Mouse (Mus musculus): Measurements from ENCODE around the gene Sp1. TPM values are rescaled to one million over a fixed set of nuclear protein-coding genes. Genes with fewer than 3 reads are reported as not detected.

The Sp1 gene
- polyA plus RNA-seq, 1 experiment from 2014 or later, result 4.7 TPM

GRCm38 (mm10) chr15:102449366-102449765 lies 43.4 kb downstream of the Sp1 start:
- Histone ChIP-seq H3K27me3 (ENCODE audit: control insufficient read depth, insufficient read depth, low read length) (no peaks in the 10 kb centered on the region), H3K9me3 (ENCODE audit: control insufficient read depth, low read length) (no peaks in the 10 kb centered on the region), H3K4me1 (replicated peaks; ENCODE audit: control insufficient read depth, insufficient read depth) (no peaks in the 10 kb centered on the region), H3K4me2 (replicated peaks; ENCODE audit: low read depth) (no peak overlapping the region), H3K9ac (ENCODE audit: low read length) (no peak overlapping the region), H3K27ac (replicated peaks) (no peak overlapping the region), H3K36me3 (ENCODE audit: control insufficient read depth, insufficient read depth, low read length) (no peaks in the 10 kb centered on the region), H3K4me3 (ENCODE audit: low read depth, low read length) (no peak overlapping the region)
- no peak for ATAC-seq (ENCODE audit: low FRiP score, low TSS enrichment)
- no peak for DNase-seq (ENCODE audit: low spot score)
- TF ChIP-seq CTCF (IDR thresholded peaks at IDR 0.05; ENCODE audit: low read depth) (no peak), EP300 (optimal IDR thresholded peaks at IDR 0.05) (no peak)
- 52% methylated on average over 8 of the region's 8 CpGs for WGBS

GRCm38 (mm10) chr15:102450928-102451327 lies 45.0 kb downstream of the Sp1 start:
- no peak for TF ChIP-seq EP300 (optimal IDR thresholded peaks at IDR 0.05)
- TF ChIP-seq CTCF (IDR thresholded peaks at IDR 0.05; ENCODE audit: low read depth), result no peak
- peak; percentile 83 for ATAC-seq (ENCODE audit: low FRiP score, low TSS enrichment)

GRCm38 (mm10) chr15:102451666-102452430 lies 45.9 kb downstream of the Sp1 start:
- H3K9ac ChIP-seq (ENCODE audit: low read length), result no peak overlapping the region
- ATAC-seq (ENCODE audit: low FRiP score, low TSS enrichment), result peak; percentile 43; the same call in 1 of the 2 replicates
- WGBS, result 65% methylated on average over 26 of the region's 26 CpGs

More at GRCm38 (mm10) chr15:102450928-102451327, 45.0 kb downstream of the Sp1 start:
- no peaks in the 10 kb centered on the region for H3K4me1 ChIP-seq (replicated peaks; ENCODE audit: control insufficient read depth, insufficient read depth)
- H3K27ac ChIP-seq (replicated peaks), result 0 out of 2 replicates have a peak overlapping the region, but pooled peaks have one; percentile 30
- no peaks in the 10 kb centered on the region for H3K9me3 ChIP-seq (ENCODE audit: control insufficient read depth, low read length)
- H3K4me2 ChIP-seq (replicated peaks; ENCODE audit: low read depth), result no peak overlapping the region
- no peak overlapping the region for H3K4me3 ChIP-seq (ENCODE audit: low read depth, low read length)
- DNase-seq (ENCODE audit: low spot score), result peak; percentile 74
- no peaks in the 10 kb centered on the region for H3K36me3 ChIP-seq (ENCODE audit: control insufficient read depth, insufficient read depth, low read length)
- no peak overlapping the region for H3K9ac ChIP-seq (ENCODE audit: low read length)
- WGBS, result 25% methylated on average over 7 of the region's 7 CpGs
- H3K27me3 ChIP-seq (ENCODE audit: control insufficient read depth, insufficient read depth, low read length), result no peaks in the 10 kb centered on the region

GRCm38 (mm10) chr15:102455993-102456392 lies 50.0 kb downstream of the Sp1 start:
- Histone ChIP-seq H3K27me3 (ENCODE audit: control insufficient read depth, insufficient read depth, low read length) (no peaks in the 10 kb centered on the region), H3K4me3 (ENCODE audit: low read depth, low read length) (no peak overlapping the region), H3K27ac (replicated peaks) (no peak overlapping the region), H3K9me3 (ENCODE audit: control insufficient read depth, low read length) (no peaks in the 10 kb centered on the region), H3K4me2 (replicated peaks; ENCODE audit: low read depth) (no peak overlapping the region), H3K9ac (ENCODE audit: low read length) (no peak overlapping the region), H3K4me1 (replicated peaks; ENCODE audit: control insufficient read depth, insufficient read depth) (no peaks in the 10 kb centered on the region), H3K36me3 (ENCODE audit: control insufficient read depth, insufficient read depth, low read length) (no peaks in the 10 kb centered on the region)
- DNase-seq (ENCODE audit: low spot score) (peak; percentile 45), ATAC-seq (ENCODE audit: low FRiP score, low TSS enrichment) (no peak)
- 31% methylated on average over 6 of the region's 6 CpGs for whole genome bisulfite sequencing
- TF ChIP-seq CTCF (IDR thresholded peaks at IDR 0.05; ENCODE audit: low read depth), result peak; percentile 62
- TF ChIP-seq EP300 (optimal IDR thresholded peaks at IDR 0.05), result no peak

More at GRCm38 (mm10) chr15:102451666-102452430, 45.9 kb downstream of the Sp1 start:
- no peaks in the 10 kb centered on the region for H3K9me3 ChIP-seq (ENCODE audit: control insufficient read depth, low read length)
- H3K27me3 ChIP-seq (ENCODE audit: control insufficient read depth, insufficient read depth, low read length), result no peaks in the 10 kb centered on the region
- H3K4me2 ChIP-seq (replicated peaks; ENCODE audit: low read depth), result no peak overlapping the region
- H3K4me3 ChIP-seq (ENCODE audit: low read depth, low read length), result no peak overlapping the region
- no peaks in the 10 kb centered on the region for H3K36me3 ChIP-seq (ENCODE audit: control insufficient read depth, insufficient read depth, low read length)
- H3K27ac ChIP-seq (replicated peaks), result no peak overlapping the region
- DNase-seq (ENCODE audit: low spot score), result no peak
- no peaks in the 10 kb centered on the region for H3K4me1 ChIP-seq (replicated peaks; ENCODE audit: control insufficient read depth, insufficient read depth)
- TF ChIP-seq EP300 (optimal IDR thresholded peaks at IDR 0.05) (no peak), CTCF (IDR thresholded peaks at IDR 0.05; ENCODE audit: low read depth) (no peak)

GRCm38 (mm10) chr15:102458050-102458736 lies 52.2 kb downstream of the Sp1 start:
- peak overlapping the region; percentile 62 for H3K4me2 ChIP-seq (replicated peaks; ENCODE audit: low read depth)
- no peak for TF ChIP-seq EP300 (optimal IDR thresholded peaks at IDR 0.05)
- TF ChIP-seq CTCF (IDR thresholded peaks at IDR 0.05; ENCODE audit: low read depth), result no peak
- H3K4me3 ChIP-seq (ENCODE audit: low read depth, low read length), result peak overlapping the region; percentile 43; the same call in 1 of the 2 replicates
- no peak for DNase-seq (ENCODE audit: low spot score)
- H3K9ac ChIP-seq (ENCODE audit: low read length), result no peak overlapping the region
- 62% methylated on average over 5 of the region's 5 CpGs for WGBS
- H3K9me3 ChIP-seq (ENCODE audit: control insufficient read depth, low read length), result no peaks in the 10 kb centered on the region
- ATAC-seq (ENCODE audit: low FRiP score, low TSS enrichment), result no peak
- no peaks in the 10 kb centered on the region for H3K4me1 ChIP-seq (replicated peaks; ENCODE audit: control insufficient read depth, insufficient read depth)
- H3K36me3 ChIP-seq (ENCODE audit: control insufficient read depth, insufficient read depth, low read length), result no peaks in the 10 kb centered on the region
- H3K27me3 ChIP-seq (ENCODE audit: control insufficient read depth, insufficient read depth, low read length), result no peaks in the 10 kb centered on the region
- peak overlapping the region; percentile 45 for H3K27ac ChIP-seq (replicated peaks)

Measured in stomach, postnatal 0 days (tissue).